Mouse (Mus musculus): ENCODE data around the gene Tcn2.
"Not testable (repeated sequence)": the region's sequence is repeated elsewhere in the genome, so short reads cannot be mapped to it uniquely, and the experiment has no call there.

Tcn2 gene

GRCm38 (mm10) chr11:3931511-3932211 is at the start of gene Tcn2:
TSS of gene Tcn2 (minus strand) at chr11:3932159.
- peak; percentile 79 for DNase-seq (ENCODE audit: low read depth)

DNA sequence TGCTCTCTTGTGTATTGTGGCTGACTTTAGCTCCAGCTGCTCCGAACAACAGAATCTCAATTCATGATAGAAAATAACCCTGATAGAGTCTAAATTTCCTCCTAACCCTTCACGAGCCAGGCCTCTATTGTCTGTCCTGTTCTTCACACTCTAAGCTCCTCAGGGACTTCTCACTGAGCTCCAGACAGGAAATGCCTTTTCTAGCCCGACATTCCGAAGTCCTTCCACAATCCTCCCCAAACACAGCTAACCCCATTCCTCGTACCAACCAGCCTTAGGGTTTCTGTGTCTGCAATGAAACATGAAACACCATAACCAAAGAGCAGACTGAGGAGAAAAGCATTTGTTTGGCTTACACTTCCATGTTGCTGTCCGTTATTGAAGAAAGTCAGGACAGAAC is 49.6 kb upstream of the Tcn2 start:
- DNase-seq (ENCODE audit: low read depth) = no peak

GRCm38 (mm10) chr11:3978421-3978820 is 46.5 kb upstream of the Tcn2 start:
- DNase-seq (ENCODE audit: low read depth) = no peak

- no peak for DNase-seq (ENCODE audit: low read depth)
Measured at GRCm38 (mm10) chr11:3976678-3977077, 44.7 kb upstream of the Tcn2 start, which contains the start of gene 4930556J24Rik. TSS of gene 4930556J24Rik (minus strand) at chr11:3976778.

DNA sequence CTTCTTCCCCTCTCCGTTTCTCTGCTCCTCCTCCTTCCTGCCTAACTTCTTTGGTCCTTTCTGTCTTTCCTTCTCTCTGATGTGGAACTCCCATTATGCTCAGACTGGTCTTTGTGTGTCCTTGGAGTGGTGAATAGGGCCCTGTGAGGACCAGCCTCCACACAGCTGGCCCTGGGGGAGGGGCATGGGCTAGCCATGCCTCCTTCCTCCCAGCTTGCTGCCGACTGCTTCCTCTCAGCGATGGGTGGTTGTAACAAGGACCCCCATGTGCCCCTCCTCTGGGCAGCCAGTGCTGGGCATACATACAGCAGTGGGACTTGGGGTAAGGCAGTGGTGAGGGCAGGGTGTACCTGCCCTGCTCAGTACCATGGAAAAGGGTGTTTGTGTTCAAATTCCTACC is 42.4 kb upstream of the Tcn2 start:
- DNase-seq (ENCODE audit: low read depth) = no peak

GRCm38 (mm10) chr11:3973081-3973480 is 41.1 kb upstream of the Tcn2 start:
- DNase-seq (ENCODE audit: low read depth) = no peak

DNA sequence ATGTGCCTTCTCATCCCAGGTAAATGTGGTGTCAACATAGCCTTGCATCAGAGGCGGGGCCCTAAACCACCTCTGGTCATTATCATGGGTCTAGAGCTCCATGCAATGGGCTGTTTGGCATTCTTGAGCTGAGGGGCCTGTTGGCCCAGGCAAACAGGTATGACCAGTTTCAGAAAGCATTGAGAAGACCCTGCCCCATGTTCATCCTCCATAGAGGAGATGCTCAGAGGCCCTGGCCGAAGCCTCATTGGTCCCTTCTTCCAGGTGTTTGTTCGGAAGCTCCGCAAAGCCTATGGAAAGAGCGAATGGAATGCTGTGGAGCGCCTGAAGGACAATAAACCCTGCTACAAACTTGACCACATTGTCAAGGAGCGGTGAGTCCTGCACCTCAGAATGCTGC is 38.4 kb upstream of the Tcn2 start:
- no peak for DNase-seq (ENCODE audit: low read depth)

- peak; percentile 7 for DNase-seq (ENCODE audit: low read depth)
Measured at GRCm38 (mm10) chr11:3969837-3970236, 37.9 kb upstream of the Tcn2 start.

DNA sequence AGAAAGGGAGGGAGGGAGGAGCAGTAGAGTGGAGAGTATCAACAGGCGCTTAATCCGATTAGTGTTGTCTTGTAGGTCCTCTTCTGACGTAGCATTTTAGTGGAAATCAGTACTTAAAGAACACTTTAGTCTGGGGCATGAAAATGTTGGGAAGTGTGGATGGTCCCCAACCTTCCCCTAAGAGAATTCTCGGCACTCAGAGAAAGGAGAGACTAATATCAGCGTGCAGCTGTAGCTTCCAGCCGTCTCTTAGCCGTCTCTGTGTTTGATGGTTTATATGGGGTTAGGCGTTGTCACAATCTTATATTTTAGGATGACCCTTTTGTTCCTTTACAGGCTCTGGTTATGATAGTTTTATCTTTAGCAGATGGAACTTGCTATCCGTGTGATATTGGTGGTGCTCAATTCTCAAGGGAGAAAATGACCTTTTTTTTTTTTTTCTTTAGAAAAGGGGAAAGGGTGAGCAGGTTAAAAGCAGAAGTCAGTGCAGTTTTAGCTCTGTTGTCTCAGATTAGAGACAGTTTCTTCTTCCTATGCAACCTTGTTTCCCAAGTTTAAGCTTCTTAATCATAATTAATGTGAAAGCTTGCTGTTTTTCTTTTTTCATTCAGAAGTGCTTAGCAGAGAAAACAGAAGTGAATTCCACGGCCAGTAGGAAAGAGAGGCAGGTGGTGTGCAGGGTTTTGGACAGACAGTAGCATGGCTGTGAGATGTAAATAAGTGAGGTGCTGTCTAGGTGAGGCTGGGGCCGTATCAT is 32.6 kb upstream of the Tcn2 start:
- peak; percentile 22 for DNase-seq (ENCODE audit: low read depth)

DNA sequence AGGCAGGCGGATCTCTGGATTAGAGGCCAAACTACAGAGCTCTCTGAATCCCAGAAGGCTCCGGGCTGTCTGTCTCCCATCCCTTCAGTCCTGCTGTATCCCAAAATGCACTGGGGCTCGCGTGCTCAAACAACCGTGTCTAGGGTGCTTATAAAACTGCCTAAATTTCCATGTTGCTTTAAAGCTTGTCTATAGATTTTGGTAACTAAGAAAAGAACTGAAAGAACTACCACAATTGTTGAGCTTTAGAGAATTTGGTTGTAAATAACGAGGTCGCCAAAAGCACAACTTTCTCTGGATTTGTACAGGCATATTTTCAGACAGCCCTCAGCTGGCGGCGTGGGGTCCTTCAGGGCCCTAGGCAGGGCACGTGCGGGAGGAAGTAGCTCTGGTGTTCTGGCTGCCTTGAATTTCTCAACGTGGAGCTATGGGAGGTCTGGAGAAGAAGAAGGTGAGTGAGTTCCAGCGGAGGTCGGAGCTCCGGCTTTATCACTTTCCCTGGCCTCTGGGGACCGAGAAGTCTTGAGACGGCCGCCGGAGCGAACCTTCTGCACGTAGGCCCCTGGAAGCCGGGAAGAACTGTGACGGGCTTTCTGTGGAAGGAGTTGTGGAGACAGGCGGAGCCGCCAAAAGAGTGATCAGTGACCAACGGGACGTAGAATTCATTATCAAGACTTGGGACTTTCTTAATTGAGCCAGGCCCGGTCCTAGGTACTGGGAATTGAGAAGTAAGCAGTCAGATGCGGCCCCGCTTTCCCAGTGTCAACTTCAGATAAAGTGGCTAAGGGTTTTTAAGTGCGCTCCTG is 31.9 kb upstream of the Tcn2 start, which contains the start of gene Pes1:
Pes1 (plus strand) TSS at position 366 of the 806 bp plus-strand sequence.
- DNase-seq (ENCODE audit: low read depth) = peak; percentile 95

GRCm38 (mm10) chr11:3963155-3963554 is 31.2 kb upstream of the Tcn2 start:
- no peak for DNase-seq (ENCODE audit: low read depth)

GRCm38 (mm10) chr11:3961761-3962160 is 29.8 kb upstream of the Tcn2 start:
- DNase-seq (ENCODE audit: low read depth) = no peak

DNA sequence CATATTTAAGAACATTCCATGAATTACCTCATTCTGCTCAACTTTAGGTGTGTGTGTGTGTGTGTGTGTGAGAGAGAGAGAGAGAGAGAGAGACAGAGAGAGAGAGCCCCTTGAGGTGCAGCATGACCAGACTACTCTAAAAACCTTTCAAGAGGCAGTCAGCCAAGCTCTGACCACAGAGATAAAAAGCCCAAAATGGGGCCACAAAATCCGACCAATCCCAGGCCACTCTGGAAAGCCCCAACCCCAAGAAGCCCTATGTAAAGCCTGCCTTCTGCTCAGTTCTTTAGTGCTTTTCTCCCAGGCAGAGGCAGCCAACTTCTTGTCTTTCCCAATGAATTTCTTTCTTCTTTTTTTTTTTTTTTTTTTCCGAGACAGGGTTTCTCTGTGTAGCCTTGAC is 28.9 kb upstream of the Tcn2 start:
- DNase-seq (ENCODE audit: low read depth) = no peak

DNA sequence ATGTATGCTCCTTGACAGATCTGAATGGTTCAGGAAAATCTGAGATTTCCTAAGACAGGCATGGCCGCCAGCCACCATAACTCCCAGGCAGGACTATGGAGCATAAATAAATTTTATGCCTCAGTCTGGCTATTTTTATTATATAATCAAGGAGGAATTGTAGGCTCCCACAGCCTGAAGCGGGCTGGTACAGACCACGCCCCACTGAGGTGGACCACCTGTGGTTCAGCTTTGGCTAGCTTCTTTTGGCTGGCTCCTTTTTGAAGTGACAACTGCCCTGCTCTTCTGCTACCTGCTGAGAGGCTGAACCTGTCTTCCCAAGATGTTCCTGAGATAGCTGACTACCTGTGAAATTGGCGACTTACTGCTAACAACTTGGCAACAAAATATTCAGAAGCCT is 23.4 kb upstream of the Tcn2 start:
- DNase-seq (ENCODE audit: low read depth) = not testable (repeated sequence)

- DNase-seq (ENCODE audit: low read depth) = not testable (repeated sequence)
Measured at GRCm38 (mm10) chr11:3954876-3955275, 22.9 kb upstream of the Tcn2 start.

DNA sequence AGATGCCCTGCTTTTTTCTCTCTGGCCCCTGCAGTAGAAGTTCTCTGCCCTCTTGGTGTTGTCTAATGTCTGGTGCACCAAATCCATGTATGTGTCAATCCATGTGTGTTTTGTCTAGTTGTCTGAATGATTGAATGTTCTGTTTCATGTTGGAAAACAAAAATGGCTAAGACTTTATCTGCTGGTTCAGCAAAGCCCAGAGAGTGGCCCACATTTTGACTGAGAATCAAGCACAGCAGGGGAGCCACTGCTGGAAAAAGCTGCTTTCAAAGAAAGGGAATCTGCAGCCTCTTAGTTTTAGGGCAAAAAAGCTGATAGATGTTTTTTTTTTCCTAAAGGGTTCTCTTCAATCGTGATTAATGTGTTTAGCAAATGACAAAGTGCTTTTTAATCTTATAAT is 14.4 kb upstream of the Tcn2 start:
- no peak for DNase-seq (ENCODE audit: low read depth)

DNA sequence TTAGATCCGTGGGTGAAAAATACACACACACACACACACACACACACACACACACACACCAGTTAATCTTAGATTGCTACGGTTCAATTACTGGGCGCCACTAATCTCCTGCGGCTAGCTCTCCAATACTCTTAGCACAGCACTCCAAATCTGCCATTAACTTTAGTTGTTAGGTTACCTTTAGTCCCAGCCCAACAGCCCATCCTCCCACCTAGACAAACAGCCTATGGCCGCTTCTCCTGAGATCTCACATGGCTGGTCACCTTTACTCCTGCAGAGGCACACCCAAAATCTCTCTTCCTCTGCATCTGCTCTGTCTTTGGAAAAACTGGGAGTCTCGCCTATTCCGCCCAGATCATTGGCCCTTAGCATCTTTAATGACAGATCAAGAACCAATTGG is 9.4 kb upstream of the Tcn2 start:
- no peak for DNase-seq (ENCODE audit: low read depth)

DNA sequence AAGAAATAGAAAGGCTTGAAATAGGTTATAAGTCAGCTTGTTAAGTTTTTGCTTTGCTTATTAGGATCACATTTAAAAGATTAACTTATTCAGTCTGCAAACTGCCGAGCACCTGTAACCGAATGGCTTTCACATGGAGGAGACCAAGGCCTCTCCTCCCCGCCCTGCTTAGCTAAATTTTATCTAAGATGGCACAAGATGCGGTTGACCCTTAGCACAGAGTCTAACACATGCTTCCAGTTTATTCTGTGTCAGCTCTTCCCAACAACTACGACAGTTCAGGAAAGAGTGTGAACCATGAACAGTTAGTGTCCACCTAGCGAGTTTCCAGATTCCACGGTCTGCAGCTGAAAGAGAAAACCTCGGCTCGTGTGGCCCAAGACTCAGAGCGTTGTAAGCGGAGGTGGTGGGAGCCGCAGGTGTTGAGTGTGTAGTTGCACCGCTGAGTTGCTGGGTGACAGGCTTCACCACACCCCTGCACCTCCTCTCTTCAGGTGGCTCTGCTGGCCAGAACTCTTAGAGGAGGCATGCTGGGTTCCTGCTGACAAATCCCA is 5.4 kb upstream of the Tcn2 start:
- DNase-seq (ENCODE audit: low read depth) = no peak

- DNase-seq (ENCODE audit: low read depth) = no peak
Measured at GRCm38 (mm10) chr11:3936318-3936717, 4.4 kb upstream of the Tcn2 start.

DNA sequence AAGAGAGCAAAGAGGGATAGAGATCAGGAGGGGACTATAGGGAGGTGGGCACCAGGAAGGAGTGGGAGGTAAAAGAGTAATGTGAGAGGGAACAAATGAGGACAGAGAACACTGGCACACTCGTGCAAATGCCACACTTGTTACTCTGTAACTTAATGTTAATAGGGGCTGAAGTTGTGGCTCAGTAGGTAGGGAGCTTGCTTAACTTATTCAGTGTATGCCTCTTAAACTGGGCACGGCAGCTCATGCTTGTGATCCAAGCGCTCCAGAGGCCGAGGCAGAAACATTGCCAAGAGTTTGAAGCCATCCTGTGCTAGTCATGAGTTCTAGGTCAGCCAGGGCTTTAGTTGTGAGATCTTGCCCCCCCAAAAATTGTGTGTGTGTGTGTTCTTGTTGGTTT is 3.2 kb upstream of the Tcn2 start:
- no peak for DNase-seq (ENCODE audit: low read depth)

DNA sequence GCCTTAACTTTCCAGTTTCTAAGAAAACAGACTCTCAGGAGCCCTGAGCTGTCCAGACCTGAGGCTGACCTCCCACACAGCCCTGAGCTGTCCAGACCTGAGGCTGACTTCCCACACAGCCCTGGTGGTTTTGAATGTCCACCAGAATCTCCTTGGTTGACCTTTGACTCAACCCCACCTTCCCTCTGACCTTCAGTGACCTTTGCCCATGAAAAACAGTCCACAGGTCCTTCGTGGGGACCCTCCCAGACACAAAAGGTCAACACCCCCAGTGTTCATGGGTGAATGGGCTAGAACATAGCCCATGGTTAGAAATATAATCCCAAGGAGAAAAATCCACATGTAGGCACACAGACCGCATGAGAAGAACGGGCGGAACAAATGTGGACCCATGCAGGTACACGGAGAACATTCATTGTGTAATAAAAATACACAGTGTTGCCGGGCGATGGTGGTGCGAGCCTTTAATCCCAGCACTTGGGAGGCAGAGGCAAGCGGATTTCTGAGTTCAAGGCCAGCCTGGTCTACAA is 1.9 kb upstream of the Tcn2 start:
- DNase-seq (ENCODE audit: low read depth) = no peak

DNA sequence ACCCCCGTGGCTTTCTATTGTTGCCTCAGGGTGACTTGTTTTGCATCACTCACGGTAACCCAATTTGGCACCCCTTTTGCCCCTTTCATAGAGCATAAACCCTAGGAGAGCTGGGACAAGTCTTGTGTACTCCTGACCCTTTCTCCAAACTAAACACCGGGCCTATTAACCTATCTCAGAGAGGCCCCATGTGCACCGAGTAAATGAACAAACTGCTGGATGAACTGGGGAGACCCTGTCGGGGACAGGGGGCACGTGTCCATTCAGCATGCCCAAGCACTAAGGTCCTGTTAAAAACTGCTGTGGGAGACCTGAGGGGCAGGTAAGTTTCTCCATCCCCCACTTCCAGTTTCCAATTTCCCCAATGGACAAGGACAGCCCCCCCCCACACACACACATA is 1.0 kb downstream of the Tcn2 start:
- DNase-seq (ENCODE audit: low read depth) = no peak
